Mouse (Mus musculus) activated CD4-positive, CD25-positive, alpha-beta regulatory T cell, adult 4 months (primary cell): Measurements from ENCODE around the gene Fdps. TPM values are rescaled to one million over a fixed set of nuclear protein-coding genes. Genes with fewer than 3 reads are reported as not detected.

Source experiments
- polyA plus RNA-seq, 2 experiments: library from polyadenylated mRNA; unstranded; fragments of 100-300 nt; shearing (Covaris generic); gene quantifications; one replicate each; pipeline ENCODE4 v1.2.1; 2017

Fdps gene
- polyA plus RNA-seq, 2 experiments from 2014 or later: 75.1 to 83.8 TPM

Other genes starting within 250 kb of the Fdps start
- gene Msto1, start 188.0 kb downstream of the Fdps start, polyA plus RNA-seq: 10 to 100 TPM; 23.7 to 30.8 TPM
- gene Ash1l, start 151.3 kb downstream of the Fdps start, polyA plus RNA-seq: 10 to 100 TPM; 32.0 to 37.4 TPM
- 100 to 1,000 TPM; 122 to 130 TPM for gene Dap3, start 150.8 kb downstream of the Fdps start, polyA plus RNA-seq
- 10 to 100 TPM; 54.4 to 70.3 TPM for gene Rusc1, start 8.6 kb downstream of the Fdps start, polyA plus RNA-seq
- under 1 TPM in 1 of 2 experiments, not detected in 1; 0.23 TPM for gene Gm43738, start 860 bp downstream of the Fdps start, polyA plus RNA-seq
- gene Pklr, start 34.2 kb upstream of the Fdps start, polyA plus RNA-seq: not detected
- under 1 TPM; 0.50 to 0.69 TPM for gene Hcn3, start 58.2 kb upstream of the Fdps start, polyA plus RNA-seq
- 10 to 100 TPM; 12.4 to 18.5 TPM for gene Clk2, start 62.8 kb upstream of the Fdps start, polyA plus RNA-seq
- 100 to 1,000 TPM; 160 to 182 TPM for gene Scamp3, start 75.5 kb upstream of the Fdps start, polyA plus RNA-seq
- gene Fam189b, start 81.2 kb upstream of the Fdps start, polyA plus RNA-seq: 100 to 1,000 TPM; 158 to 168 TPM
- gene Gba, start 101.0 kb upstream of the Fdps start, polyA plus RNA-seq: 10 to 100 TPM; 72.1 to 75.6 TPM
- gene Thbs3, start 113.2 kb upstream of the Fdps start, polyA plus RNA-seq: 1 to 10 TPM in 1 of 2 experiments, under 1 TPM in 1; 0.22 to 2.4 TPM
- gene Mtx1, start 125.1 kb upstream of the Fdps start, polyA plus RNA-seq: 100 to 1,000 TPM in 1 of 2 experiments, 10 to 100 TPM in 1; 90.7 to 112 TPM
- gene Muc1, start 127.1 kb upstream of the Fdps start, polyA plus RNA-seq: under 1 TPM; 0.88 to 0.97 TPM
- 100 to 1,000 TPM; 275 to 319 TPM for gene Krtcap2, start 144.0 kb upstream of the Fdps start, polyA plus RNA-seq
- gene Trim46, start 144.3 kb upstream of the Fdps start, polyA plus RNA-seq: 1 to 10 TPM; 2.1 to 3.4 TPM
- 100 to 1,000 TPM; 124 to 160 TPM for gene Dpm3, start 157.4 kb upstream of the Fdps start, polyA plus RNA-seq
- 100 to 1,000 TPM; 195 to 254 TPM for gene Slc50a1, start 168.6 kb upstream of the Fdps start, polyA plus RNA-seq
- gene Efna1, start 179.2 kb upstream of the Fdps start, polyA plus RNA-seq: not detected
- not detected for gene Efna3, start 221.0 kb upstream of the Fdps start, polyA plus RNA-seq
- under 1 TPM; 0.28 to 0.50 TPM for gene Efna4, start 236.1 kb upstream of the Fdps start, polyA plus RNA-seq
- gene Adam15, start 248.0 kb upstream of the Fdps start, polyA plus RNA-seq: 10 to 100 TPM in 1 of 2 experiments, 1 to 10 TPM in 1; 7.7 to 12.7 TPM